Mouse (Mus musculus) limb, embryonic 14.5 days (tissue): ENCODE measurements at regions not wholly inside any gene's neighbourhood (a gene's known extent, or its start where the extent isn't known, plus 50 kb on each side); places are given as distances from the start of the nearest gene placed in this dataset.

ENCODE experiments used
- ATAC-seq: fragments of 200-750 bp; cut with Nextera tagmentation; 2 replicates; pipeline ENCODE4 v1.8.0; 2017; ENCODE audit warnings: low read depth, moderate number of reproducible peaks, moderate TSS enrichment; ENCODE audit not compliant: low FRiP score
- DNase-seq: peaks from one replicate; pipeline ENCODE4 v3.0.0-alpha.2; 2015; ENCODE audit warnings: low spot score
- H3K27ac ChIP-seq: fragments of 300-500 bp; sonication (generic); replicated peaks from 2 replicates; pipeline ENCODE4 v1.5.1; 2014; ENCODE audit warnings: low read depth, mild to moderate bottlenecking, low read length, moderate library complexity, mixed read lengths
- H3K27me3 ChIP-seq: fragments of 300-500 bp; sonication (generic); 2 replicates; pipeline ENCODE4 v1.6.1; 2014; ENCODE audit warnings: low read length, mixed read lengths; ENCODE audit not compliant: control insufficient read depth, insufficient read depth
- H3K36me3 ChIP-seq: fragments of 300-500 bp; sonication (generic); 2 replicates; pipeline ENCODE4 v1.6.1; 2014; ENCODE audit warnings: mild to moderate bottlenecking, low read length, moderate library complexity, mixed read lengths; ENCODE audit not compliant: control insufficient read depth, insufficient read depth
- H3K4me1 ChIP-seq: fragments of 300-500 bp; sonication (generic); 2 replicates; pipeline ENCODE4 v1.6.1; 2014; ENCODE audit warnings: antibody characterized with exemption, low read length, mixed read lengths; ENCODE audit not compliant: control insufficient read depth, insufficient read depth
- H3K4me2 ChIP-seq: fragments of 300-500 bp; sonication (generic); replicated peaks from 2 replicates; pipeline ENCODE4 v1.6.1; 2014; ENCODE audit warnings: low read depth, mild to moderate bottlenecking, low read length, moderate library complexity; ENCODE audit not compliant: severe bottlenecking
- H3K4me3 ChIP-seq: fragments of 300-500 bp; sonication (generic); replicated peaks from 2 replicates; pipeline ENCODE4 v1.5.1; 2014; ENCODE audit warnings: low read length
- H3K9ac ChIP-seq: fragments of 300-500 bp; sonication (generic); 2 replicates; pipeline ENCODE4 v1.6.1; 2014; ENCODE audit warnings: mild to moderate bottlenecking, low read depth, low read length, moderate library complexity; ENCODE audit not compliant: severe bottlenecking
- H3K9me3 ChIP-seq: fragments of 300-500 bp; sonication (generic); 2 replicates; pipeline ENCODE4 v1.6.1; 2016; ENCODE audit warnings: low read length; ENCODE audit not compliant: control insufficient read depth
- POLR2A ChIP-seq: fragments of 200-500 bp; IDR thresholded peaks from 2 replicates; pipeline ENCODE4 v1.8.0; 2012; ENCODE audit warnings: inconsistent platforms, mild to moderate bottlenecking, moderate library complexity, borderline replicate concordance; ENCODE audit not compliant: insufficient read depth, insufficient read length; ENCODE audit errors: extremely low read depth
- WGBS: fragments of 180-500 bp; shearing (Covaris S2); extraction: QIAGEN DNeasy Blood & Tissue Kit; methylation state at CpG from one replicate; pipeline ENCODE4 v1.1.7; 2014; 5-methylcytosine and 5-hydroxymethylcytosine counted together

GRCm38 (mm10) chr13:72691783-72692729 is 63.4 kb downstream of the Irx2 start:
- H3K27ac ChIP-seq: no peak overlapping the region
- no peak overlapping the region for H3K4me3 ChIP-seq
- H3K36me3 ChIP-seq: no peaks in the 10 kb centered on the region
- no peaks in the 10 kb centered on the region for H3K27me3 ChIP-seq
- whole genome bisulfite sequencing: 39% methylated on average over 12 of the region's 13 CpGs
- no peaks in the 10 kb centered on the region for H3K9me3 ChIP-seq
- H3K9ac ChIP-seq: no peak overlapping the region
- no peak overlapping the region for H3K4me2 ChIP-seq
- ATAC-seq: no peak
- no peak for TF ChIP-seq POLR2A
- no peaks in the 10 kb centered on the region for H3K4me1 ChIP-seq
- DNase-seq: peak; percentile 28

GRCm38 (mm10) chr13:72707469-72707868 is 78.8 kb downstream of the Irx2 start:
- Histone ChIP-seq H3K9ac (no peak overlapping the region), H3K4me2 (no peak overlapping the region), H3K36me3 (no peaks in the 10 kb centered on the region), H3K4me1 (peaks cover 14% of the 10 kb centered on the region; the same call in 1 of the 2 replicates), H3K9me3 (no peaks in the 10 kb centered on the region), H3K4me3 (no peak overlapping the region), H3K27me3 (no peaks in the 10 kb centered on the region), H3K27ac (no peak overlapping the region)
- ATAC-seq (peak; percentile 37; the same call in 1 of the 2 replicates), DNase-seq (peak; percentile 56)
- no peak for TF ChIP-seq POLR2A
- 52% methylated on average over 3 of the region's 3 CpGs for WGBS

- Histone ChIP-seq H3K4me3 (no peak overlapping the region), H3K4me1 (peaks cover 14% of the 10 kb centered on the region; the same call in 1 of the 2 replicates), H3K9ac (no peak overlapping the region), H3K27ac (no peak overlapping the region), H3K27me3 (no peaks in the 10 kb centered on the region), H3K36me3 (no peaks in the 10 kb centered on the region), H3K4me2 (no peak overlapping the region), H3K9me3 (no peaks in the 10 kb centered on the region)
- DNase-seq (no peak), ATAC-seq (no peak)
- WGBS: 59% methylated on average over 2 of the region's 2 CpGs
- TF ChIP-seq POLR2A: no peak
Measured at GRCm38 (mm10) chr13:72708728-72709127, 80.1 kb downstream of the Irx2 start.

GRCm38 (mm10) chr13:72710051-72710450 is 81.4 kb downstream of the Irx2 start:
- TF ChIP-seq POLR2A: no peak
- 68% methylated on average over 5 of the region's 5 CpGs for WGBS
- no peak for ATAC-seq
- no peak for DNase-seq
- Histone ChIP-seq H3K36me3 (no peaks in the 10 kb centered on the region), H3K4me2 (no peak overlapping the region), H3K9me3 (no peaks in the 10 kb centered on the region), H3K27me3 (no peaks in the 10 kb centered on the region), H3K4me3 (no peak overlapping the region), H3K27ac (no peak overlapping the region), H3K9ac (no peak overlapping the region), H3K4me1 (peaks cover 14% of the 10 kb centered on the region; the same call in 1 of the 2 replicates)

GRCm38 (mm10) chr13:72711136-72711535 is 82.5 kb downstream of the Irx2 start:
- Histone ChIP-seq H3K4me2 (no peak overlapping the region), H3K27ac (no peak overlapping the region), H3K4me3 (no peak overlapping the region), H3K9ac (no peak overlapping the region), H3K9me3 (no peaks in the 10 kb centered on the region), H3K36me3 (no peaks in the 10 kb centered on the region), H3K4me1 (peaks cover 14% of the 10 kb centered on the region; the same call in 1 of the 2 replicates), H3K27me3 (no peaks in the 10 kb centered on the region)
- WGBS: 32% methylated on average over 8 of the region's 8 CpGs
- no peak for ATAC-seq
- TF ChIP-seq POLR2A: no peak
- peak; percentile 32 for DNase-seq
